Mouse (Mus musculus) forebrain, embryonic 16.5 days (tissue): ENCODE results near the gene Palld. TPM values are rescaled to one million over a fixed set of nuclear protein-coding genes. Genes with fewer than 3 reads are reported as not detected.

Source experiments
- ATAC-seq: fragments of 200-750 bp; cut with Nextera tagmentation; 2 replicates; pipeline ENCODE4 v1.8.0; 2017; ENCODE audit warnings: mild to moderate bottlenecking, moderate library complexity
- H3K27ac ChIP-seq: fragments of 300-500 bp; sonication (generic); 2 replicates; pipeline ENCODE4 v1.5.1; 2014; ENCODE audit warnings: low read length, control low read depth
- H3K27me3 ChIP-seq: fragments of 300-500 bp; sonication (generic); replicated peaks from 2 replicates; pipeline ENCODE4 v1.6.1; 2014; ENCODE audit warnings: low read length; ENCODE audit not compliant: control insufficient read depth, insufficient read depth
- H3K36me3 ChIP-seq: fragments of 300-500 bp; sonication (generic); 2 replicates; pipeline ENCODE4 v1.6.1; 2014; ENCODE audit not compliant: control insufficient read depth, insufficient read depth
- H3K4me1 ChIP-seq: fragments of 300-500 bp; sonication (generic); replicated peaks from 2 replicates; pipeline ENCODE4 v1.6.1; 2014; ENCODE audit warnings: low read length; ENCODE audit not compliant: control insufficient read depth, insufficient read depth
- H3K4me2 ChIP-seq: fragments of 300-500 bp; sonication (generic); 2 replicates; pipeline ENCODE4 v1.6.1; 2014; ENCODE audit warnings: mild to moderate bottlenecking, low read length, control low read depth
- H3K4me3 ChIP-seq: fragments of 300-500 bp; sonication (generic); replicated peaks from 2 replicates; pipeline ENCODE4 v1.5.1; 2014; ENCODE audit warnings: mild to moderate bottlenecking, low read length, control low read depth
- H3K9ac ChIP-seq: fragments of 300-500 bp; sonication (generic); replicated peaks from 2 replicates; pipeline ENCODE4 v1.6.1; 2014; ENCODE audit warnings: low read depth, low read length, control low read depth
- H3K9me3 ChIP-seq: fragments of 300-500 bp; sonication (generic); 2 replicates; pipeline ENCODE4 v1.6.1; 2016; ENCODE audit warnings: low read length; ENCODE audit not compliant: control insufficient read depth
- WGBS: fragments of 180-500 bp; shearing (Covaris S2); extraction: QIAGEN DNeasy Blood & Tissue Kit; methylation state at CpG from one replicate; pipeline ENCODE4 v1.1.7; 2014; 5-methylcytosine and 5-hydroxymethylcytosine counted together
- polyA plus RNA-seq: library from polyadenylated mRNA; unstranded; fragments of >200 nt; fragmentation: Nextera tagmentation; extraction: Ambion mirVana; gene quantifications from 2 replicates; pipeline ENCODE4 v1.2.1, GENCODE M21; 2015

Palld gene
- polyA plus RNA-seq, 1 experiment from 2014 or later: 16.8 TPM

- 93% methylated on average over 8 of the region's 8 CpGs for WGBS
- H3K4me3 ChIP-seq: no peak overlapping the region; the same call in 1 of the 2 replicates
- no peaks in the 10 kb centered on the region for H3K9me3 ChIP-seq
- H3K27me3 ChIP-seq: no peaks in the 10 kb centered on the region
- ATAC-seq: no peak
- no peaks in the 10 kb centered on the region for H3K36me3 ChIP-seq
- peak overlapping the region; percentile 76 for H3K4me2 ChIP-seq
- peaks cover 7% of the 10 kb centered on the region for H3K4me1 ChIP-seq
- H3K27ac ChIP-seq: no peak overlapping the region
- no peak overlapping the region; the same call in 1 of the 2 replicates for H3K9ac ChIP-seq
Measured at GRCm38 (mm10) chr8:61488631-61489030, 413.9 kb downstream of the Palld start.

- Histone ChIP-seq H3K4me3 (peak within 1 kb of the TSS; percentile 85), H3K27me3 (no peaks in the 10 kb centered on the region), H3K27ac (peak within 1 kb of the TSS; percentile 93), H3K4me2 (peak within 1 kb of the TSS; percentile 76), H3K9ac (peak within 1 kb of the TSS; percentile 81), H3K36me3 (no peaks in the 10 kb centered on the region), H3K9me3 (no peaks in the 10 kb centered on the region), H3K4me1 (peaks cover 7% of the 10 kb centered on the region)
- ATAC-seq: peak; percentile 97
- under 1% methylated on average over 29 of the region's 29 CpGs for WGBS
Measured at GRCm38 (mm10) chr8:61487597-61488156, 414.8 kb downstream of the Palld start, which contains the start of gene Cbr4. Gene Cbr4 (plus strand): TSS chr8:61487734.

- 100% methylated on average over 2 of the region's 2 CpGs for WGBS
- H3K4me2 ChIP-seq: no peak overlapping the region
- peaks cover 7% of the 10 kb centered on the region for H3K4me1 ChIP-seq
- H3K27ac ChIP-seq: no peak overlapping the region
- no peaks in the 10 kb centered on the region for H3K36me3 ChIP-seq
- H3K27me3 ChIP-seq: no peaks in the 10 kb centered on the region
- 0 out of 2 replicates have a peak overlapping the region, but pooled peaks have one; percentile 81 for H3K9ac ChIP-seq
- ATAC-seq: peak; percentile 5; the same call in 1 of the 2 replicates
- no peak overlapping the region for H3K4me3 ChIP-seq
- H3K9me3 ChIP-seq: no peaks in the 10 kb centered on the region
Measured at GRCm38 (mm10) chr8:61486923-61487529, 415.5 kb downstream of the Palld start.

GRCm38 (mm10) chr8:61480260-61480967 lies 422.1 kb downstream of the Palld start:
- peak; percentile 57; the same call in 1 of the 2 replicates for ATAC-seq
- Histone ChIP-seq H3K9ac (no peak overlapping the region), H3K4me1 (no peaks in the 10 kb centered on the region), H3K27ac (no peak overlapping the region), H3K36me3 (no peaks in the 10 kb centered on the region), H3K4me3 (no peak overlapping the region), H3K27me3 (no peaks in the 10 kb centered on the region), H3K9me3 (no peaks in the 10 kb centered on the region), H3K4me2 (no peak overlapping the region)
- WGBS: 78% methylated on average over 14 of the region's 14 CpGs

- Histone ChIP-seq H3K27me3 (no peaks in the 10 kb centered on the region), H3K4me2 (no peak overlapping the region), H3K4me3 (no peak overlapping the region), H3K4me1 (no peaks in the 10 kb centered on the region), H3K27ac (no peak overlapping the region), H3K9me3 (no peaks in the 10 kb centered on the region), H3K36me3 (no peaks in the 10 kb centered on the region), H3K9ac (no peak overlapping the region)
- ATAC-seq: peak; percentile 73
- WGBS: 48% methylated on average over 11 of the region's 11 CpGs
Measured at GRCm38 (mm10) chr8:61479506-61480214, 422.8 kb downstream of the Palld start.

GRCm38 (mm10) chr8:61478793-61479192 lies 423.7 kb downstream of the Palld start:
- Histone ChIP-seq H3K36me3 (no peaks in the 10 kb centered on the region), H3K4me3 (no peak overlapping the region), H3K27me3 (no peaks in the 10 kb centered on the region), H3K27ac (no peak overlapping the region), H3K9ac (no peak overlapping the region), H3K4me1 (no peaks in the 10 kb centered on the region), H3K9me3 (no peaks in the 10 kb centered on the region), H3K4me2 (no peak overlapping the region)
- 59% methylated on average over 8 of the region's 8 CpGs for WGBS
- no peak for ATAC-seq

GRCm38 (mm10) chr8:61478150-61478549 lies 424.3 kb downstream of the Palld start:
- 88% methylated on average over 4 of the region's 4 CpGs for WGBS
- no peak overlapping the region for H3K9ac ChIP-seq
- ATAC-seq: no peak
- no peak overlapping the region for H3K4me3 ChIP-seq
- no peaks in the 10 kb centered on the region for H3K9me3 ChIP-seq
- no peak overlapping the region for H3K4me2 ChIP-seq
- no peaks in the 10 kb centered on the region for H3K36me3 ChIP-seq
- H3K4me1 ChIP-seq: no peaks in the 10 kb centered on the region
- no peak overlapping the region for H3K27ac ChIP-seq
- H3K27me3 ChIP-seq: no peaks in the 10 kb centered on the region

GRCm38 (mm10) chr8:61476160-61476559 lies 426.3 kb downstream of the Palld start:
- no peak overlapping the region for H3K27ac ChIP-seq
- no peaks in the 10 kb centered on the region for H3K9me3 ChIP-seq
- H3K4me2 ChIP-seq: no peak overlapping the region
- no peak for ATAC-seq
- no peaks in the 10 kb centered on the region for H3K27me3 ChIP-seq
- H3K36me3 ChIP-seq: no peaks in the 10 kb centered on the region
- H3K9ac ChIP-seq: no peak overlapping the region
- no peaks in the 10 kb centered on the region for H3K4me1 ChIP-seq
- 90% methylated on average over 9 of the region's 9 CpGs for WGBS
- no peak overlapping the region for H3K4me3 ChIP-seq

- H3K4me1 ChIP-seq: no peaks in the 10 kb centered on the region
- 75% methylated on average over 5 of the region's 6 CpGs for WGBS
Measured at GRCm38 (mm10) chr8:61475251-61475673, 427.2 kb downstream of the Palld start.

More at GRCm38 (mm10) chr8:61475251-61475673, 427.2 kb downstream of the Palld start:
- H3K9me3 ChIP-seq: no peaks in the 10 kb centered on the region
- H3K27ac ChIP-seq: no peak overlapping the region
- H3K36me3 ChIP-seq: no peaks in the 10 kb centered on the region
- ATAC-seq: no peak
- no peak overlapping the region for H3K4me2 ChIP-seq
- no peak overlapping the region for H3K4me3 ChIP-seq
- H3K9ac ChIP-seq: no peak overlapping the region
- H3K27me3 ChIP-seq: no peaks in the 10 kb centered on the region
